Mouse (Mus musculus) left cerebral cortex, postnatal 4 days (tissue): ENCODE measurements around the gene Fcrlb. TPM values are rescaled to one million over a fixed set of nuclear protein-coding genes. Genes with fewer than 3 reads are reported as not detected.
A peak's percentile ranks its signal among the peaks of the same experiment; 100 is the strongest.

Source experiments
- DNase-seq: peaks from one replicate; pipeline ENCODE4 v3.0.0-alpha.2; 2022
- intact Hi-C: fragments of 180-260 bp; cut with DNase I; formaldehyde crosslinking; loops from one replicate; pipeline ENCODE4 v1.15.1; 2025
- total RNA-seq, 2 experiments: library from RNA; stranded (reverse); gene quantifications; 2 replicates each; pipeline ENCODE4 v1.2.3; 2021

Gene Fcrlb
- total RNA-seq, 2 experiments from 2014 or later, result not detected

- intact Hi-C loops, result no loop called here
- DNase-seq, result no peak
Observed at GRCm38 (mm10) chr1:170908341-170908740, 4.4 kb downstream of the Fcrlb start.

- intact Hi-C loops, result no loop called here
- DNase-seq, result peak; percentile 36
Observed at GRCm38 (mm10) chr1:170907456-170908191, 5.1 kb downstream of the Fcrlb start.

DNA sequence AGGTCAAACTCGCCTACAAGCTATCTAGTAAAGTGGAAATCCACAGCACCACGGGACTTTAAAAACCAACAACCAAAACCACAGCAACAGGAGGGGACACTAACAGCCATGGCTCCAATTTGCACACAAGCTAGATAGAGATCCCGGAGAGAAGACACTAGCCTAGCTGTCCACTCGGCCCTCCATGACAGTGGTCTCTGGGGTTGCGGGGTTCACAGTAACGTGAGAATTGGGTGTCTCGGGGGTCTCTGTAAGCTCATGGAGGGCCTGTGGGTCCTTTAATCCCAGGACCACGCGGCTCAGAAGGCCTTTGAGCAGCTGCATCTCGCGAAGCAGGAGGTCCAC lies 5.7 kb downstream of the Fcrlb start:
- DNase-seq, result no peak
- intact Hi-C loops, result no loop called here

DNA sequence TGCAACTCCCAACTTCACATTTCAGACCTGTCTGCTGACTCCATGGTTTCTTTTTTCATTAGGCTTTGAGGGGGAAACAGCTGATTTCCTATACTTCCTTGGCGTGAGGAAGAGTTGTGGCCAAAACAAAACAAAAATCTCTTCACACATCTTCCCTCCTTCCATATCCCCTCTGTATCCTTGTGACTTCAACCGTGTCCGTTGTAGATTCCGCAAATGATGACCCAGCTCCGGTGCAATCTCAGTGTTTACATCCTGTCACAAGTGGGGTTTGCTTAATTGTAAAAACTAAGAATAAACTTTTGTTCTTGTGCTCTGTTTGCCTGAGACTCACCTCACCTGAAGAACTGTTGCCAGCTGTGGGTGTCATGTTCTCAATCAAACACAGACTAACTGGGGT lies 9.3 kb downstream of the Fcrlb start:
- intact Hi-C loops, result loop anchor here (5.0 kb wide), 1 partner anchor 129 kb away; no protein-coding TSS in a partner anchor
- DNase-seq, result no peak

- intact Hi-C loops, result loop anchor here (2.0 to 5.0 kb wide), 2 partner anchors 91 to 131 kb away; no protein-coding TSS in a partner anchor
- DNase-seq, result peak; percentile 89
Observed at GRCm38 (mm10) chr1:170901536-170902238, 11.1 kb downstream of the Fcrlb start.

DNA sequence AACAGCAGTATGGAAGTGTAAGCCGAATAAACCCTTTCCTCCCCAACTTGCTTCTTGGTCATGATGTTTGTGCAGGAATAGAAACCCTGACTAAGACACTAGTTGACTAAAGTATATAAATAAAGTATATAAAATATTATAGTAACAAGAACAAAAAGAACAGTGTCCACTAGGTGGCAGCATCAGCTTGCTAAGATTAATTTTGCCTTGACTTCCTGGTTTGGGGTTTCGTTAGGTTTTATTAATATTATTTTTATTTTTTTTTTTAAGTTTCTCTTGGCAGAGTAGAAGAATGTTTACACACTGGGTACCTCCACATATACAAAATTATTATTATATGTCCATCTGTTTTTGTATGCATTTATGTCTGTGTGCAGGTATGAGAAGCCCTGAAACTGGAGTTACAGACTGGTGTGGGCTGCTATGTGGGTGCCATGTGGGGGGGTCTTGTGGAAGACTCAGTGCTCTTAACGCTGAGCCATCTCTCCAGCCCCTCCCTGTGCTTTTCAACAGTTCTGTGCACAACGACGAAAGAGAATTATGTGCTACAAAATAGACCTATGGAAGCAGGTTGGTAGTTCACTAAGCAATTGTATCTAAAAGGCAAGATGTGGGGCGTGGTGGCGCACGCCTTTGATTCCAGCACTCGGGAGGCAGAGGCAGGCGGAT lies 11.8 kb downstream of the Fcrlb start:
- peak; percentile 30 for DNase-seq
- intact Hi-C loops, result loop anchor here (2.0 to 5.0 kb wide), 2 partner anchors 92 to 131 kb away; no protein-coding TSS in a partner anchor

- no peak for DNase-seq
- intact Hi-C loops, result no loop called here
Observed at GRCm38 (mm10) chr1:170898413-170899075, 14.2 kb downstream of the Fcrlb start.

DNA sequence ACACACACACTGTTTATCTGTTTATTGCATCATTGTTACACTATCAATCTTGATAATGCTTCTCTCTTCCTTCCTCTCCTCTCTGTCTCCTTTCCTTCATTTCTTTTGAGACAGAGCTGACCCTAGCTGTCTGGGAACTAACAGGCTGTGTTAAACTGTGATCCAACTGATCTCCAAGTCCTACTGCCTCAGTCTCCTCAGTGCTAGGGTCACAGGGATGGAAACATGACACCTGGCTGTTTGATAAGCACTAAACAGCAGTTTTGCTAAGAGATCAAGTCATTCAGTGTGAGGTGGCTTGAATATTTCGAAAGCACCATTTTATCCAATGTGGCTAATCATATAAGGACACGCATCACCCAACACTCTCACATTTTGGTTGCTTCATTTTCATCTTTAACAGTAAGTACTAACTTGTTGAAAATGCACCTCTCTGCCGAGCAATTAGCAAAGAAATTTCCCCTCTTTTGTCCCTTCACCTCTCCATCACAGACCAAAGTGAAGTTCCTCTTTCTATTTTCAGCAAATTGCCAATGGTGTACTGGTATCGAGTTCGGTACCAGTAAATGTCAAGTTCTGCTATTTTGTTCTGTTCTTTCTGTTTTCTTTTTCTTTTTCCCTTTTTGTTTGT lies 16.0 kb downstream of the Fcrlb start:
- intact Hi-C loops, result no loop called here

DNA sequence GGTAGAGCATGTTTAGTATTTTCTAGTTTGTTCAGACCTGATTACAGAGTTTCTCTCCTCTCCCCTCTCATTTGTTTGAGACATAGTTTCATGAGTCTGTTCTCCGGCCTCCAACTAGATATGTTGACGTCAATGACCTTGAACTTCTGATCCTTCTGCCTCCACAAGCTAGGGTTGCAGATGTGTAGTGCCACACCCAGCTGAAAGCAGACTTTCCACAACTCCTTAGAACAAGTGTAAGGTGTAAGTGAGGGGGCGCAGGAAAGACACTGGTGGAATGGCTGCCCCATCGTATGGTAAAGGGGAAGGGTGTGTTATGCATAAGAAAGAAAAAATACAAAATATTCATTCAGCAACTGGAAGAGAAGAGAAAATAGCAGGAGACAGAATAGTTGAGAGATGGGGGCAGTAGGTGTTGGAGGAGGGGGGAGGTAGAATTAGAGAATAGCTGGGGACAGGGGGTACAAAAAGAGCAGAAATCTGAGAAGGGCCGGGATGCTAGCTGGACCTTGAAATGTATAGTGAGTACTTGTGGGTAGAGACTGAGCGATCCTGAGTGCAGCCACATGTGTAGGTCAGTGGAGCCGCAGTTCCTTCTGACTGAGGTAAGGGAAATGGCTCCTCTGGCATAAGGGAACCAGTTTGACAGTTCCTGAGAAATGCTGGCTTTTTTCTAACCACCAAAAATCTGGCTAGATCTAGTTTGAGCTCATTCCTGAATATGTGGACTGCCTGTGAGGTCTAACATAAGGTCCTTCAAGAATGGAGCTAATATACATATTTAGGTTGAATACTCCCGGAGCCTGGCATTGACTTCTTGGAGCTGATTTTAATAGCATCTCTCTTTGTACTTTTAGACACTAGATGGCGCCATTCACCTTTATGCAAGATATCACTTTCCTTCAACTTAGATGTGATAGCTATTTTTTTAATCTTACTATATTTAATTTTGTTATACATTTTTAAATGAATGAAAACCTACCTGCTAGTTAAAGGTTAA lies 17.8 kb downstream of the Fcrlb start:
- no peak for DNase-seq
- intact Hi-C loops, result no loop called here

More for the DNA sequence above, 16.0 kb downstream of the Fcrlb start:
- DNase-seq, result no peak

DNA sequence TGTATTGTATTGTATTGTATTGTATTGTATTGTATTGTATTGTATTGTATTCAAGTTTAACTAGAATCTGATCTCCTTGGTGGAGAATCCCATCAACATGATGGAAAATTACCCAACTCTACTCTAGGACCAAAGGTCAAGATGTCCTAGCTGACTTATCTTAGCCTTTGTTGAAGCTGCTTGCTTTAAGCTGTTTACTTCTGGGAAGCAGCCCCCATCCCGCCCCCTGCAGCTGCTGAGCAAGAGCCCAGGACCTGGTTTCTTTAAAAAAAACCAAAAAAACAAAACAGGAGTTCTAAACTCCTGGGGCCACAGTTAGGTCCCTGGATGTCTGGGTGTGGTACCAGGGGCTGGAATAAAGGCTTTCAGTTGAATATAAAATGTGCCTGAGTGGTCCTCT lies 20.5 kb downstream of the Fcrlb start:
- DNase-seq, result no peak
- intact Hi-C loops, result no loop called here

- intact Hi-C loops, result no loop called here
- no peak for DNase-seq
Observed at GRCm38 (mm10) chr1:170891646-170892045, 21.1 kb downstream of the Fcrlb start.

GRCm38 (mm10) chr1:170889310-170889709 lies 23.4 kb downstream of the Fcrlb start:
- intact Hi-C loops, result no loop called here
- DNase-seq, result no peak

GRCm38 (mm10) chr1:170886044-170886458 lies 26.7 kb downstream of the Fcrlb start:
- DNase-seq, result no peak
- intact Hi-C loops, result no loop called here

DNA sequence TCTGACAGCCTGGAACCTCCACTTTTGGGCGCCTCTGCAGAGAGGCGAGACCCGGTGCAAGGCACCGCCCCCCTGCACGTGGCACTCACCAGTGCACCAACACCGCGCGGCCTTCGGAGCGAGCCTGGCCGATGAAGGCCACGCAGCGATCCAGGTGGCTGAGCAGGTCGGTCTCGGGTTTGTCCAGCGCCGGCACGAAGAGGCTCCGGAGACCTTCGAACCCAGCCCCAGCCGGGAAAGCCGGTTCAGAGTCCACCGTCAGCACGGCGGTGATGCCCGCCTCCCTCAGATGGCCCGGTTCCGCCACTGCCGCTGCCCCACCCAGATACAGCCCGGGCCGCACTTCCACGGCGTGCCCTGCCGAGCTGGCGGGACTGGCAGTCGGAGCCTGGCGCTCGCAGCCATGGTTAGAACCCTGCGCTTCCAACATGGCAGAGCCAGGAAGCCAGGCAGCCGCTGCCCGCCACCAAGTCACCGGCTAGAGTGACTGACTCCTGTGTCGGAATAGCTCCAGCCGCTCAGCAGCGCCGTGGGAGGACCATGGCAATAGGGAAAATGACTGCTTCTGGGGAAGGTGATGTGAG lies 27.7 kb downstream of the Fcrlb start, which contains the start of the genes Gm26620 and Dusp12:
Gene Gm26620 (plus strand): TSS at position 88 of the 584 bp plus-strand sequence.
Gene Dusp12 (minus strand): TSS at position 563 of the 584 bp plus-strand sequence.
- DNase-seq, result peak; percentile 89
- intact Hi-C loops, result no loop called here

- intact Hi-C loops, result no loop called here
- DNase-seq, result no peak
Observed at GRCm38 (mm10) chr1:170884390-170884789, 28.4 kb downstream of the Fcrlb start.

DNA sequence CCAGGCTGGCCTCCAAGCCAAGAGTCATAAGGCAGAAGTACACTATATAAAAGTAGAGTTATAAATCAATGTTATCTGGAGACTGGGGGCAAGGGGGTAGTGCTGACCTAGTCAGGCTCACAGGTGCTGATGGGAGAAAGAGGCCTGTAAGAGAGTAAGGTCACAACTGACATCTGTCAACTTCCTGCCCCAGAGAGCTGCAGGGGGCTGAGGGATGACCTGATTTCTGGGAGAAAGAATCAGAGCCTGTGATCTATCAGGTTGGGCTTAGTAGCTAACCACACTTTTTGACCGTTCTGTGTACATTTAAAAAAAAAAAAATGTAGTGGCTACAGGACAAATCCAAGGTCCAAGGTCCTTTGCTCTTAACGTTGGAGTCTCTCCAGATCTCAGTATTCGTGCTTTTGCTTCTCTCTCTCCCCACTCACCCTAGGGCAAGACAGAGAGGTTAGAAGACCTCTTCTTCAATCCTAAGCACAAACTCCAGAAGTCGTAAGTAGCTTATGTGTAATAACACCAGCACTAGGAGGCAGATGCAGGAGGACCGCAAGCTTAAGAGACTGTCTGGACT lies 29.7 kb downstream of the Fcrlb start:
- intact Hi-C loops, result no loop called here
- no peak for DNase-seq

GRCm38 (mm10) chr1:170876906-170877305 lies 35.8 kb downstream of the Fcrlb start:
- DNase-seq, result no peak
- intact Hi-C loops, result no loop called here

- no peak for DNase-seq
- intact Hi-C loops, result no loop called here
Observed at GRCm38 (mm10) chr1:170875676-170876075, 37.1 kb downstream of the Fcrlb start.
